Mouse (Mus musculus): ENCODE results near the gene Slit3.

The Slit3 gene

GRCm38 (mm10) chr11:35522802-35523452 lies 401.9 kb downstream of the Slit3 start:
- DNase-seq (ENCODE audit: low read depth, low spot score): peak; percentile 73

- peak; percentile 69 for DNase-seq (ENCODE audit: low read depth, low spot score)
These were observed 402.7 kb downstream of the Slit3 start for GRCm38 (mm10) chr11:35523773-35524172.

DNA sequence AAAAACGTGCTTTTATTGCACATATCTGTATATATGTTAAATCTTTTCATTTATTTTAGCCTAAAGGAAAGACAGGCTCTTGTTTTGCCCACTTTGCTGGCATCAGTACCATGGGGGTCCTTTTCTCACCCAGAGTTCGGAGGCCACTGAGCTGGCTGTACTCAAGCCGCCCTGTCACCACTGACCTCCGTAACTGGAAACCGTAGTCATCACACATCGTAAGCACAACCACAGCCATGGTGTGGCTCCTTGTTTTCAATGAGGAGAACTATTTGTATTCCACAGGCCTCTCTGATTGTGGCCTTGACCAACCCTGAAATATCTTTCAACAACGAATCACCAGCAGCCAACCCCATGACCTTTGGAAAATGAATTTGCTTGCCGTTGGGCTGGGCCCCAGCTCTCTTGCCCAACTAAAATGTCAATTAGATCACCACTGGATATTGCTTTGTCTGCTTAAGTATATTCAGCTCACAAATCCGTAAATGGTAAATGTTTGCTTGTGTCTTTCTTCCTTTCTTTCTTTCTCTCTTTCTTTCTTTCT lies 405.3 kb downstream of the Slit3 start:
- DNase-seq (ENCODE audit: low read depth, low spot score): no peak

- DNase-seq (ENCODE audit: low read depth, low spot score): no peak
These were observed 406.9 kb downstream of the Slit3 start for GRCm38 (mm10) chr11:35527816-35528462.

DNA sequence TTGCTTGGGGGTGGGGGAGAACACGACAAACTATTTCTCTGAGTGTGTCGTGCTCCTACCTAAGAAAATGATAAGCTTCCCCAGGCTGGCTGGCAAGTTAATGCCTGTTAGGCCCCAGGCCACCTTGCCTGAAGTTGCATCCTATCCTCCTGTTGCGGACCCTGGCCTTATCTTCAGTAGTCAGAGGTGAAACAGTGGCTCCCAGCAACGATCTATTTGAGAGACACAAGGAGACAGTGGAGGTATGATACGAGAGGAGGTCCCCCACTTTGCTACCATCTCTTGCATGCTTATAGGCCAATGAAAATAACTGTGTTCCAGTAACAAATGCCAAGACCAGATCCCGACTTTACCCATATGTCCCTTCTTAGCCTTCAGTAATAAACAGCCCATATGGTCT lies 414.0 kb downstream of the Slit3 start:
- DNase-seq (ENCODE audit: low read depth, low spot score): no peak

GRCm38 (mm10) chr11:35537128-35538088 lies 416.4 kb downstream of the Slit3 start:
- DNase-seq (ENCODE audit: low read depth, low spot score): peak; percentile 56

GRCm38 (mm10) chr11:35542731-35543130 lies 421.7 kb downstream of the Slit3 start:
- no peak for DNase-seq (ENCODE audit: low read depth, low spot score)

DNA sequence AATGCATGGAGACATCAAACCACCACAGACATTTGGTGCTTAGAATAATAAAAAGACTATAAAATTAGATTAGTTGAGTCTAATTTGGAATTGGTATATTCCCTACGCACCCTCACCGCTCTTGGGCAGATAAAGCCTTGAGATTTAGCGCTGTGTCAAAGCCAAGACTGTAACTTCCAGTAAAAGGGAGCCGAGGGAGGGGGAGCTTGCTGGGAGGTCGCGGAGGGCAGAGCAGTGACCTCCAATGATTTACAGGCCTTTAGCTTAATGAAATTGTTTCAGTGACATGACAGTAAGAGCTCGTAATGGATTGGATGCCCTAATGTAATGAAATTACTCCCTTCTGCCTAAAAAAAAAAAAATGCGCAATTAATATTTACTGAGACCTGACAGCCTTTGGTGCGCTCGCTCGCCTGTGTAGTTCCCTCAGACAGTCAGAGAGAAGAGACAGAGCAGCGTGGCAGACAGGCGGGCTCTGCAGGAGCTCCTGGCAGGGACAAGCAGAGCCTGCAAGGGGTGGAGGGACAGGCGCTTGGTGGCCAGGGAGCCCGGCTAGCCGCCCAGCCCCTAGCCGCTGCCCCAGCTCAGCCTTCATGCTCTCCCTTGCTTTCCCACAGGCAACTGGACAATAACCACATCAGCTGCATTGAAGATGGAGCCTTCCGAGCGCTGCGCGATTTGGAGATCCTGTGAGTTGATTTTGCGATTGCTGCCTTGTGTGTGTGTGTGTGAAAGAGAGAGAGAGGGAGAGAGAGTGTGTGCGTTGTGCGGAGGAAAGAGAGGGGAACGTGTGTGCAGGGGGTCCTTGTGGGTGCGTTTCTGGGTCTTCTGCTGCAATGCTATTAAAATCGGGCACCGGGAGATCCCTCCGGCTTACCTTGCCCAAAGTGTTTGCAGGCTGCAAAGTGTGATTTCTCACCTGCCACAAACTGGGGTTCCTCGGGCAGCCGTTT lies 423.4 kb downstream of the Slit3 start:
- DNase-seq (ENCODE audit: low read depth, low spot score): peak; percentile 76

GRCm38 (mm10) chr11:35546081-35546822 lies 425.2 kb downstream of the Slit3 start:
- DNase-seq (ENCODE audit: low read depth, low spot score): peak; percentile 56

GRCm38 (mm10) chr11:35550036-35550435 lies 429.0 kb downstream of the Slit3 start:
- DNase-seq (ENCODE audit: low read depth, low spot score): no peak

GRCm38 (mm10) chr11:35556192-35556591 lies 435.2 kb downstream of the Slit3 start:
- no peak for DNase-seq (ENCODE audit: low read depth, low spot score)

GRCm38 (mm10) chr11:35557476-35557875 lies 436.5 kb downstream of the Slit3 start:
- DNase-seq (ENCODE audit: low read depth, low spot score): no peak

DNA sequence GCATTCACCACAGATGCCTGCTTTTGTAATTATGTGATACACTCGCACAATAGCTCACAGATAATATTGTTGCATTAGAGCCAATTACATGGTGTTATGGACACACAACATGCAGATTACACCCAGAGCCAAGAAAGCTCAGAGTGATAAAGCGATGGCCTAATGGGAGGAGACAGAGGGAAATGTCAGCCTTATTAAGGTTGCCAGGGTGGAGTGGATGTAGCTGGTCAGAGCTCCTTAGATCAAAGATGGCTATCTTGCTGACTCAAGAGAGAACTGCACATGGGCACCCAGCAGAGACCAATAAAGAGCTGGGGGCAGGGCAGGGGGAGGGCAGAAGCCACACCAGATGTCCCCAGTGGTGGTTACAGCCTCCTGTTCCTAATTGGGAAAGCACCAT lies 437.3 kb downstream of the Slit3 start:
- no peak for DNase-seq (ENCODE audit: low read depth, low spot score)

DNA sequence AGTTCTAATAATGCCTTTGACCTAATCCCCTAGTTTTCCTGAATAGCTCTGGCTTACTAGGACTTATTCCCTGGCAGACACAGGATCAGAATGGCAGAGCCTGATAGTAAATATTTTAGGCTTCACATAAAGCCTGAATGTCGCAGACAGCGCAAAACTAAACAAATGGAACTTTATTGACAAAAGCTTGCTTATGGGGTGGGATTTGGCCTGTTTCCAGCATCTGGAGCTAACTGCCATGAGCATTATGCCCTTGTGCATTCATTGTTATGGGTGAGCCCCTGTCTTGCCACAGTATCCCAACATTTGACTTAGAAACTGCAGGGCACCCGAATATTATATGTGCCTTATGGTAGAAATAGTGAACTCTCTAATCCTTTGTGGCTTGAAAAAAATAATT lies 438.4 kb downstream of the Slit3 start:
- no peak for DNase-seq (ENCODE audit: low read depth, low spot score)

- no peak for DNase-seq (ENCODE audit: low read depth, low spot score)
These were observed 440.7 kb downstream of the Slit3 start for GRCm38 (mm10) chr11:35561760-35562159.

DNA sequence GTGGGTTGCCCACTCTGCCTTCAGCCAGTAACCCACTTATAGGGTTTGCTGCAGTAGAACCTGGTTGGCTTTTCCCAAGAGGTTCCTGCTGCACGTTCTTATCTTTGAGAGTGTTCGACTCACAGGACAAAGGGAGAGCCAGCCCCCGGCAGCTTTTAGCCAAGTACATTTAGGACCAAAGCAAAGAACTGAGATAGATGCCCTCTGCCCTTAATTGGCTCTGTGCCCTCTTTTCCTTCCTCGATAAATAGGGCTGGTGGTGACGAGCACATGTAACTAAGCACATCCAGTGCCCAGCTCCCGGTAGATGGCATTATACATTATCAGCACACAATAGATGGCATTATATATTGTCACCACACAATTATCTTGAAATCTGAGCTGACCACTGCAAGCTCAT lies 444.3 kb downstream of the Slit3 start:
- DNase-seq (ENCODE audit: low read depth, low spot score): no peak

DNA sequence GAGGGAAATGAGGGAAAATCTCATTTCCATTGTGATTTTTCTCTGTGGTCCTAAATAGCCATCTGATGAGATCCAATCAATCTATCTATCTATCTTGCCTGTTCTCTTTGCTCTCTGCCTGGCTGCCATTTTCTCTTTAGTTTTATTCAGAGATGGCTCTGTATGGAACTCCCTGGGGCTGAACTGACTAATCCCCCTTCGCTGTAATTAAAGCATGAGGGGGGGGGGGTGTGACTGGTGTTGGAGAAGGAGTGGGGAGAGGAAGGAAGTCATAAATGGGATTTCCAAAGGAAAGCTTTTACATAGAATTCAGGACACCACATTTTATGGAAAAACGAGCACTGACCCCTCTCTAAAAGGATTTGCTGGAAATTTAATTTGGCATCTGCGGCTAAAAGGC lies 445.7 kb downstream of the Slit3 start:
- no peak for DNase-seq (ENCODE audit: low read depth, low spot score)

- no peak for DNase-seq (ENCODE audit: low read depth, low spot score)
These were observed 448.3 kb downstream of the Slit3 start for GRCm38 (mm10) chr11:35569126-35569916.

GRCm38 (mm10) chr11:35569957-35570356 lies 448.9 kb downstream of the Slit3 start:
- DNase-seq (ENCODE audit: low read depth, low spot score): no peak

All from mesoderm, embryonic 11.5 days (tissue).